Mouse (Mus musculus): ENCODE measurements around the gene Plcb4.

Gene Plcb4

GRCm38 (mm10) chr2:136006280-136006679 lies 347.5 kb downstream of the Plcb4 start:
- DNase-seq (ENCODE audit: low read depth) = no peak

GRCm38 (mm10) chr2:136012759-136013158 lies 353.9 kb downstream of the Plcb4 start:
- DNase-seq (ENCODE audit: low read depth) = no peak

GRCm38 (mm10) chr2:136048464-136048863 lies 389.7 kb downstream of the Plcb4 start:
- no peak for DNase-seq (ENCODE audit: low read depth)

- DNase-seq (ENCODE audit: low read depth) = no peak
Measured at GRCm38 (mm10) chr2:136050793-136051615, 392.2 kb downstream of the Plcb4 start.

GRCm38 (mm10) chr2:136051688-136052289 lies 393.0 kb downstream of the Plcb4 start, which contains the start of gene Lamp5:
Gene Lamp5, plus strand, starts transcription at chr2:136052239.
- DNase-seq (ENCODE audit: low read depth) = no peak

GRCm38 (mm10) chr2:136057861-136058331 lies 399.1 kb downstream of the Plcb4 start:
- no peak for DNase-seq (ENCODE audit: low read depth)

- no peak for DNase-seq (ENCODE audit: low read depth)
Measured at GRCm38 (mm10) chr2:136058398-136058797, 399.6 kb downstream of the Plcb4 start.

GRCm38 (mm10) chr2:136059029-136059669 lies 400.3 kb downstream of the Plcb4 start:
- DNase-seq (ENCODE audit: low read depth) = no peak

Data from c-Kit-positive CD71-negative TER-119-negative erythroid progenitor cells, embryonic 14.5 days (primary cell).